Mouse (Mus musculus): ENCODE measurements at regions not wholly inside any gene's neighbourhood (a gene's known extent, or its start where the extent isn't known, plus 50 kb on each side); places are given as distances from the start of the nearest gene placed in this dataset.

- no peak for DNase-seq (ENCODE audit: low spot score)
Measured at GRCm38 (mm10) chr16:30118876-30119275, 54.7 kb downstream of the Hes1 start.

DNA sequence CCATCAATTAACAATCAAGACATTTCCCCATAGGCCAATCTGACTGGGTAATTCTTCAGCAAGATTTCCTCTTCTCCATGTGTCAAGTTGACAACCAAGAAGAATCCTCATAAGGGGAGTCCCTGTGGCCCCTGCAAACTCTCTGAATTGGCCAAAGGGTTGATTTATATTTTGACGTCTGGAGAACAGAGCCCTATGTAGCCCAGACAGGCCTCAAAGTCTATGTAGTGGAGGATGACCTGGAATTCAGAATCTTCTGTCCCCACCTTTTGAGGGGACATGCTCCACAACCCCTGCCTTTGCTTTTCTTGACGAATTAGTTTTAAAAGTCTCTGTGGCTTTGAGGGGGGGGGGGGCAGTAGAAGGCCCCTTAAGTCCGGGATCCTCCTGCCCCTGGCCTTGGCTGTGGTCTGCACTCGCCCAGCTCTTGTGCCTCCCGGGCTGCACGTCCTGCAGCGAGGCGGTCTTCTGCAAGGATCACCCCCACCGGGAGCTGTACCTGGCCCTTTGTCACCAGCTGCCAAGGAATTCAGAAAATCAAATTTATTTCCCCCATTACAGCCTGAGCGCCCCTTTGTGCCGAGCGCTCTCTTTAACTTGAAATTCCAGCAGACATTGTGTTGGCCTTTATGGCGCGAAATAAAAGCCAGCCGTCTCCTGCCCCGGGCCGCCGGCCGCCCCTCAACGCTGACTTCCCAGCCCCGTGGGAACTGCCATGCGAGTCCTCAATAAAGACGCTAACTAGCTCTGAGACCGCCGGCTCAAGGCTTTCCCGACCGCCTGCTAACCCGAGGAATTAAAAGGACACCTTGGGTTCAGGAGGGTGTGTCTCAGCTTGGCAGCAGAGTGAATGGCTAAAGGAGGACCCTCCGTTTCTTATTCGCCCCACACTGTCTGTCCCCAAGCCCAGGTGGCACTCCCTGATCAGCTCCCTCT, 56.4 kb downstream of the Hes1 start:
- peak; percentile 77 for DNase-seq (ENCODE audit: low spot score)

- DNase-seq (ENCODE audit: low spot score): no peak
Measured at GRCm38 (mm10) chr16:30121596-30121995, 57.4 kb downstream of the Hes1 start.

DNA sequence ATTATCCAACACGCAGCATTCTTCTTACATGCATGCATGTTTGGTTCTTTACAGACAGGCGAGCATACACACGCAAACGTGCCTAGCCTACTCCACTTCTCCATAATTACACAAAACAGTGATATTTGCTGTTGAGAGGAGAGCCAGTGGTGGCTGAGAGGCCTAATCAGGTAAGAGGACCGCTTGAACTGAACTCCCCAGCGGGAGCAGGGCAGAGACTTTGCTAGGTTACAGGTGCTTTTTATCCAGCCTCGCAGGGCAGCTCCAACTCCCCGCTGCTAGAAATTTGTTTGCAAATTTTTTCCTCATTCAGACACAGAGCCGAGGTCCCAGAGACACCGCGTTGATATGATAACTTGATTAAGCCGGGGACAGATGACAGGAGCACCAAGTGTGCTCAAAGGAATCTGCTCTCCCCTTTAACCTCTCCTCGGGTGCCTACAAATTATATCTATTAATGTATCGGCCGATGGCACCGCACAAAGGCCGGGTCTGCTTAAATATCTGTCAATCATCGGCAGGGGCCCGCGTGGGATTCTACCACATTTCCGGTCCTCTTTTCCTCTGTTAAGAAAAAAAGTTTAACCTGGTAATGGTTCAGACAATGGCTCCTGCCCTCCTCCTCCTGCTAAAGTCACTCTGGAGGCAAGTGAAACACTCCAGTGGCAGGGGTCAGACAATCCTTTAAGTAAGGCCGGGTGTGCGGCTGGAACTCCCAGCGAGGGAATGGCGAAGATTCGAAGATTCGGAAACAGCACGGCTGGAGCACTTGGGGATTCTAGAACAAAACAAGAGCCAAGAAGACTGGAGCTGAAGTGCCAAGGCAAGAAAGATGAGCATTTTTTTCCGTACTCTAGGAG, 58.3 kb downstream of the Hes1 start:
- peak; percentile 63 for DNase-seq (ENCODE audit: low spot score)

DNA sequence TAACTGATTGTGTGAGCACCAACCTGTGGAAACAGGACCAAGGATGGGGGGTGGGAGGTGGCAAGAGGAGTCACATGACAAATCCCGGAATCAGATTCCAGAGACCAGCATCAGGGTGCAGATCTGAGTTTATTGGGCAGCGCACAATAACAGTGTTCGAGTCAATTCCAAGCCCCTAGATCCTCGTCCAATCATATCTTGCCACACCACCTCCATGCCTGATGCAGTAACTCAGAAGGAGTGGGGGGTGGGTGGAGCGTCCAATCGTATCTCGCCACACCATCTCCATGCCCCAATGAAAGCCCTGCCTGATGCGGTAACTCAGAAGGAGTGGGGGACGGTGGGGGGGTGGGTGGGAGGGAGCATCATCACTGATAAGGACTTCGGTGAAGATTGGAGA, 62.8 kb downstream of the Hes1 start:
- DNase-seq (ENCODE audit: low spot score): no peak

- DNase-seq (ENCODE audit: low spot score): no peak
Measured at GRCm38 (mm10) chr16:30128787-30129186, 64.6 kb downstream of the Hes1 start.

- peak; percentile 87 for DNase-seq (ENCODE audit: low spot score)
Measured at GRCm38 (mm10) chr16:30129218-30130112, 65.3 kb downstream of the Hes1 start.

DNA sequence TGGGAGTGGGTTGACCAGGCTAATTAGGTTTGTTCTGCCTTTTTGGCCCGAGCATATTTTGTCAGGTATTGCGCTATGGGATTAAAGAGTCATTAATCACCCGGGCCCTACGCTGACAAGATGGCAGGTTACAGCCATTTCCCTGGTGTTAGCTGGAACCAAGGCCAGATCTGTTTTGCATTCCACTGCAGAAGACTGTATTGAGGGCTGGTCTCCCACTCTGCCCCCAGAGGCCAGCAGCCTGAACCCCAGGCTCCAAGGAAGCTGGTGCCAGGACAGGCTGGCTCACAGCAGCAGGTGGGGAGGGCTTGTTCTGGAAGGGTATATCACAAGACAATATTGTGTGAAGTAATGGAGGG, 65.9 kb downstream of the Hes1 start:
- peak; percentile 60 for DNase-seq (ENCODE audit: low spot score)

DNA sequence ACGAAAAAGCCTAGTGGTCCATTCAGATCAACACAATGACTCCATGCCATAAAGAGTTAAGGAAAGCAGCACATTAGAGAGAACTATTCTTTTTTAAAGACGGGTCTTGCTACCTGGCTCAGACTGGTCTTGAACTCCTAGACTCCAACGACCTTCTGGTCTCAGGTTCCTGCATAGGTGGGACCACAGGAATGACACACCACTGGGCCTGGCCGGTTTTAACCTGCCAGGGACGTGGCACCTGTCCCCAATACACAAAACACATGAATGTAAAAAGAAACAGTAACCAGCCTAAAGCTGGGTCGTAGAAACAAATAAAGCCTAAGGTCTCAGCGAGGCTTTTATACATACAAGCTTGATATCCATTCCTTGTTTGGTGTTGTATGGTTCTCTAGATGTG, 67.9 kb downstream of the Hes1 start:
- DNase-seq (ENCODE audit: low spot score): no peak

DNA sequence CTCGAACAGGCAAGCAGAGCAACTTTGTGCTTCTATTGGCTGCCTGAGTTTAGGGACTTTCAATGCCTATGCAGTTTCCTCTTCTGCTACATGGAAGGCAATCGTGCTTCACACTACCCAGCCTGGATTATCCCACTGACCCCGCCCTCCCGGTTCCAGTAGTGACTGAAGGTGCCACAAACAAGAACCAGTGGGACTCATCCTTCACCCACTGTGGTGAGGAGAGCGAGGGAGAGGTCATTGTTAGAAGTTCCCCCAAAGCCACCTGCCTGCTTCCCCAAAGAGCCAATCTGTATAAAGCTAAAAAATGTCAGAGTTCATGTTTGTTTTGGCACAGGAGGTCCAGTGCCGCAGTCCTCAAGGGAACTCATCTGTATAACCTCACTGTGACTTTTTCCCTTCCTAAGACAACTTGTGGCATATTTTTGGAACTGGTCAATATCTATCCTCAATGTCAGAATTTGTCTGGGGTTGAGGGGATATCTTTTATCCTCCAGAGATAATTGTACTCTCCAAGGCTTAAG, 70.5 kb downstream of the Hes1 start:
- no peak for DNase-seq (ENCODE audit: low spot score)

DNA sequence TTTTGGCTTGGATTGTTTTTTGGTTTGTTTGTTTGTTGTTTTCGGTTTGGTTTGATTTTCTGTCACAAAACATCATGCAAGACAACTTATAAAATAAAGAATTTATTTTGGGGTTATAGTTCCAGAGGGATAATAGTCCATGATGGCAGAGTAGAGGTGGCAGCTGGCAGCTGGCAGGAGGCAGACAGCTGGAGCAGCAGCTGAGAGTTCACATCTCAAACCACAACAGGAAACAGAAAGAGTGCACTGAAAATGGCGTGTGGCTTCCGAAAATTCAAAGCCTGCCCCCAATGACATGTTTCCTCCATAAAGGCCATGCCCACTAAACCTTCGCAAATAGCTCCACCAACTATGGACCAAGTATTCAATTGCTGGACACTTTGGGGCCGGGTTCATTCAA, 72.7 kb downstream of the Hes1 start:
- no peak for DNase-seq (ENCODE audit: low spot score)

GRCm38 (mm10) chr16:30137812-30138211, 73.6 kb downstream of the Hes1 start:
- no peak for DNase-seq (ENCODE audit: low spot score)

DNA sequence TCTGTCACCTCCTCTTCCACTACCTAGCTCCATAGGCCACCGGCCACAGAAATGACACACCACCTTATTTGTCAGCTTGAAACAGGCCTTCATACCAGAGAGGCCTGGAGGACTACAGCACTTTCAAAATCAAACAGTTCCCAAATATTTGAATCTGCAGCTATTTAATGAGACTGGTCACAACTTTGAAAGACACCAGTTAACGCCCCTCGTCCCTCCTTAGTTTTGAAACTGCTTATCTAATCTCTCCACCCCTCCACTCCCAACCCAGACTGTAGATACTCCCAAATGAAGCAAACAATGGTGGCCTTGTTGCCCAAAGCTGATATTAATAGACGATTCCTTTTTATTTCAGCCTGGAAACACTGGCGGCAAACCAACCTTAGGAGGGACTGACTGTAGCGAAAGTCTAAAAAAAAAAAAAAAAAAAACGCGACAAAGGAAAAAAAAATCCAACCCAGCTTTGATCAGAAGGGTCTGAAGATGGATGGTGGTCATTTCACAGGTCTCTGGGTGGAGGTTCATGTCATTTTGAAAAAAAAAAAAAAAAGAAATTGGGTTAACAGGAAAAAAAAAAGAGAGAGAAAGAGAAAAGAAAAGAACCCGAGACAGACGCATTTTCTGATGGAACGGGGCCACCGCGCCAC, 80.8 kb downstream of the Hes1 start:
- DNase-seq (ENCODE audit: low spot score): no peak

GRCm38 (mm10) chr16:30145465-30146207, 81.5 kb downstream of the Hes1 start:
- peak; percentile 70 for DNase-seq (ENCODE audit: low spot score)

- DNase-seq (ENCODE audit: low spot score): no peak
Measured at GRCm38 (mm10) chr16:30146208-30146525, 82.0 kb downstream of the Hes1 start.

- DNase-seq (ENCODE audit: low spot score): no peak
Measured at GRCm38 (mm10) chr16:30147296-30147695, 83.1 kb downstream of the Hes1 start.

GRCm38 (mm10) chr16:30151104-30151503, 86.9 kb downstream of the Hes1 start:
- no peak for DNase-seq (ENCODE audit: low spot score)

GRCm38 (mm10) chr16:30155070-30155469, 90.9 kb downstream of the Hes1 start:
- DNase-seq (ENCODE audit: low spot score): peak; percentile 30

DNA sequence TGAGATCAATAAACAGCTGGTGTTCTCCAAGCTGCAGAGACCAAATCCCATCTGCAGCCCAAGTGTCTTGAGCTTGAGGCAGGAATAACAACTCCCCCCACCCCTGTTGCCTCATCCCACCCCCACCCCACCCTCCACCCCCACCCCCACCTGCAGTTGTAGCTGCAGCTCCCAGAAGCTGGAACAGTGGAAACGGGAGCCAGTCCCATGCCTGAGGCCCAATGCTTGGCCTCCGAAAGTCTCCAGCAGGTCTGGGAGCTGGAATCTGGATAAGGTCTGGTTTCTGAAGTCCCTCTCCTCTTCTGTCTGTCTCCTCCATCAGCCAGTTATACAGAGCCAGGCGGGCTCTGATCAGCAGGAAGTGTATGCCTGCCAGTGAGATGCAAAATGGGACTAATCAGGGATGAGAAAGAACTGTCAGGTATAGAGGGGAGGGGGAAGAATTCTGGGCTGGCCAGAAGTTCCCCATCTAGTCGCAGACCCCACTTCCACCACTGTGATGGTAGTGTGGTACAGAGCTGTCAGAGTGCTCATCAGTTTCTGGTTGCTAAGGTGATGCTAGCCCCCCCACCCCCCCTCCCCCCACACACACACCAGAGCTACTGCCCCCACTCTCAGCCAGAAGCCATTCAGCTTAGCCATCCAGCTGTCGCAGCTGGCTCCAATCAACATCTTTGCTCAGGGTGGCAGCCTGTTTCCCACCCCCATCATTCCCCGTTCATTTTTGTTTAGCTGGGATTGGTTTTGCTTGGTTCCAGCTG, 91.5 kb downstream of the Hes1 start:
- peak; percentile 70 for DNase-seq (ENCODE audit: low spot score)

DNA sequence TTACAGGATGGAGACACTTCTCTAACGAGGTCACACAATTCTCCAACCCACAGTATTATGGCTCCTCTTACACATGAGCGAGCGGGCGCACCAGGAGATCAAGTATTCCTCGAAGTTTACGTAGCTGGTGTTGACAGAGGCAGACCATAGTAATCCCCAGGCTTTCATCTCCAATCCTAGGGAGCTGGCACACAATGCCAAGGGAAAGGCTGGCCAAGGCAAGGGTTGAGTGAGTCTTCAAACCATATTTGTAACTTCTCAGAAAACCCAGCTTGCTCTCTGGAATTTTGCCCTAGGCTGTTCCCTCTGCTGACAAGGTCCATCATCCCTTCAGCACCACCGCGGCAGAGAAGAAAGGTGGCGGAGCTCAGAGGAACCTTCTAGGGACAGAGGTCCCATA, 94.0 kb downstream of the Hes1 start:
- DNase-seq (ENCODE audit: low spot score): no peak

Measured in embryo, embryonic 10.5 days (tissue).